Mouse (Mus musculus) hindbrain, embryonic 10.5 days (tissue): ENCODE results near the gene Pik3r1. TPM values are rescaled to one million over a fixed set of nuclear protein-coding genes. Genes with fewer than 3 reads are reported as not detected.
A peak's percentile ranks its signal among the peaks of the same experiment; 100 is the strongest.

Experiments used
- DNase-seq: peaks from one replicate; pipeline ENCODE4 v3.0.0-alpha.2; 2017; ENCODE audit warnings: low spot score
- H3K27ac ChIP-seq: fragments of 300-500 bp; sonication (generic); 2 replicates; pipeline ENCODE4 v1.5.1; 2016; ENCODE audit warnings: mild to moderate bottlenecking, moderate library complexity
- H3K27me3 ChIP-seq: fragments of 300-500 bp; sonication (generic); 2 replicates; pipeline ENCODE4 v1.6.1; 2016; ENCODE audit warnings: mild to moderate bottlenecking; ENCODE audit not compliant: poor library complexity, insufficient read depth, severe bottlenecking
- H3K36me3 ChIP-seq: fragments of 300-500 bp; sonication (generic); 2 replicates; pipeline ENCODE4 v1.6.1; 2016; ENCODE audit warnings: mild to moderate bottlenecking, moderate library complexity
- H3K4me1 ChIP-seq: fragments of 300-500 bp; sonication (generic); replicated peaks from 2 replicates; pipeline ENCODE4 v1.6.1; 2016; ENCODE audit warnings: mild to moderate bottlenecking
- H3K4me3 ChIP-seq: fragments of 300-500 bp; sonication (generic); 2 replicates; pipeline ENCODE4 v1.5.1; 2016; ENCODE audit warnings: mild to moderate bottlenecking, moderate library complexity
- H3K9me3 ChIP-seq: fragments of 300-500 bp; sonication (generic); 2 replicates; pipeline ENCODE4 v1.6.1; 2016; ENCODE audit warnings: mild to moderate bottlenecking, moderate library complexity
- WGBS: fragments of 180-500 bp; shearing (Covaris S2); methylation state at CpG from one replicate; pipeline ENCODE4 v1.1.7; 2016; 5-methylcytosine and 5-hydroxymethylcytosine counted together
- polyA plus RNA-seq: library from polyadenylated mRNA; unstranded; fragments of >200 nt; fragmentation: Nextera tagmentation; extraction: Ambion mirVana; gene quantifications from 2 replicates; pipeline ENCODE4 v1.2.1, GENCODE M21; 2016

Gene Pik3r1
- polyA plus RNA-seq, 1 experiment from 2014 or later, result 12.6 TPM

- Histone ChIP-seq H3K4me1 (no peaks in the 10 kb centered on the region), H3K4me3 (no peak overlapping the region), H3K36me3 (no peaks in the 10 kb centered on the region), H3K27me3 (no peaks in the 10 kb centered on the region), H3K9me3 (peaks cover 5% of the 10 kb centered on the region; the same call in 1 of the 2 replicates), H3K27ac (no peak overlapping the region)
- WGBS, result 53% methylated on average over 3 of the region's 3 CpGs
- peak; percentile 12 for DNase-seq
These were observed 99.2 kb downstream of the Pik3r1 start for GRCm38 (mm10) chr13:101668859-101669258.

- Histone ChIP-seq H3K4me1 (no peaks in the 10 kb centered on the region), H3K36me3 (no peaks in the 10 kb centered on the region), H3K27ac (no peak overlapping the region), H3K27me3 (no peaks in the 10 kb centered on the region), H3K4me3 (no peak overlapping the region), H3K9me3 (peaks cover 5% of the 10 kb centered on the region; the same call in 1 of the 2 replicates)
- DNase-seq, result no peak
- 78% methylated on average over 5 of the region's 5 CpGs for WGBS
These were observed 104.0 kb downstream of the Pik3r1 start for GRCm38 (mm10) chr13:101664010-101664409.

GRCm38 (mm10) chr13:101662900-101663299, 105.1 kb downstream of the Pik3r1 start:
- Histone ChIP-seq H3K4me1 (no peaks in the 10 kb centered on the region), H3K4me3 (no peak overlapping the region), H3K27ac (no peak overlapping the region), H3K36me3 (no peaks in the 10 kb centered on the region), H3K9me3 (peaks cover 1% of the 10 kb centered on the region; the same call in 1 of the 2 replicates), H3K27me3 (no peaks in the 10 kb centered on the region)
- WGBS, result 100% methylated on average over 1 of the region's 1 CpGs
- DNase-seq, result no peak

GRCm38 (mm10) chr13:101661567-101661966, 106.5 kb downstream of the Pik3r1 start:
- DNase-seq, result no peak
- H3K4me1 ChIP-seq, result no peaks in the 10 kb centered on the region
- H3K36me3 ChIP-seq, result no peaks in the 10 kb centered on the region
- no peak overlapping the region for H3K27ac ChIP-seq
- WGBS, result 87% methylated on average over 6 of the region's 6 CpGs
- no peaks in the 10 kb centered on the region for H3K27me3 ChIP-seq
- no peaks in the 10 kb centered on the region for H3K9me3 ChIP-seq
- no peak overlapping the region for H3K4me3 ChIP-seq

GRCm38 (mm10) chr13:101660187-101660586, 107.8 kb downstream of the Pik3r1 start:
- no peak overlapping the region for H3K4me3 ChIP-seq
- no peaks in the 10 kb centered on the region for H3K27me3 ChIP-seq
- H3K9me3 ChIP-seq, result no peaks in the 10 kb centered on the region
- 85% methylated on average over 2 of the region's 2 CpGs for WGBS
- no peaks in the 10 kb centered on the region for H3K36me3 ChIP-seq
- H3K4me1 ChIP-seq, result no peaks in the 10 kb centered on the region
- no peak for DNase-seq
- no peak overlapping the region for H3K27ac ChIP-seq

- 89% methylated on average over 2 of the region's 2 CpGs for WGBS
- H3K27ac ChIP-seq, result no peak overlapping the region
- no peaks in the 10 kb centered on the region for H3K36me3 ChIP-seq
- H3K27me3 ChIP-seq, result no peaks in the 10 kb centered on the region
- H3K4me1 ChIP-seq, result no peaks in the 10 kb centered on the region
- no peak overlapping the region for H3K4me3 ChIP-seq
- no peaks in the 10 kb centered on the region for H3K9me3 ChIP-seq
- DNase-seq, result no peak
These were observed 115.9 kb downstream of the Pik3r1 start for GRCm38 (mm10) chr13:101652131-101652530.

GRCm38 (mm10) chr13:101641632-101642031, 126.4 kb downstream of the Pik3r1 start:
- H3K36me3 ChIP-seq, result no peaks in the 10 kb centered on the region
- WGBS, result 89% methylated on average over 2 of the region's 2 CpGs
- no peak overlapping the region for H3K4me3 ChIP-seq
- H3K9me3 ChIP-seq, result 0 out of 2 replicates have a peak, but pooled peaks cover 2% of the 10 kb centered on the region
- H3K4me1 ChIP-seq, result no peaks in the 10 kb centered on the region
- no peak overlapping the region for H3K27ac ChIP-seq
- no peaks in the 10 kb centered on the region for H3K27me3 ChIP-seq
- no peak for DNase-seq

DNA sequence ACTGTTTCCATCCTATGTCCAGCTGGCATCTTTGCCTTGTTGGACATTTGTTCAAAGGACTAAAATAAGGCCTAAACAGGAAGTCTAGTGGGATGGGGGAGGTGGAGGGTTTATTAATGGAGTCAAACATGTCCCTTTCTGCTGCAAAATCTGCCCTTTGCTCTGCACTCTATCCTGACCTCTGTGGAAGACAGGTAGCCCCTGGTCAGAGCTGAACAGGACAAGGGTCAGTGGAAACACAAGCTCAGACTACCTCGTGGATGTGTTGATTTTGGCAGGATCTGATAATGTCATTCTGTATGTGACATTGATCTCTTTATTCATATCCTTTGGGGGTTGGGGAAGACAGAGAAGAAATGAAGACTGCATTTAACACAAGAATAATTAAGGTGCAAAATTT, 132.2 kb downstream of the Pik3r1 start:
- Histone ChIP-seq H3K4me3 (no peak overlapping the region), H3K36me3 (no peaks in the 10 kb centered on the region), H3K9me3 (no peaks in the 10 kb centered on the region), H3K27ac (no peak overlapping the region), H3K4me1 (peaks cover 7% of the 10 kb centered on the region), H3K27me3 (no peaks in the 10 kb centered on the region)
- DNase-seq, result no peak
- 49% methylated on average over 1 of the region's 1 CpGs for WGBS

DNA sequence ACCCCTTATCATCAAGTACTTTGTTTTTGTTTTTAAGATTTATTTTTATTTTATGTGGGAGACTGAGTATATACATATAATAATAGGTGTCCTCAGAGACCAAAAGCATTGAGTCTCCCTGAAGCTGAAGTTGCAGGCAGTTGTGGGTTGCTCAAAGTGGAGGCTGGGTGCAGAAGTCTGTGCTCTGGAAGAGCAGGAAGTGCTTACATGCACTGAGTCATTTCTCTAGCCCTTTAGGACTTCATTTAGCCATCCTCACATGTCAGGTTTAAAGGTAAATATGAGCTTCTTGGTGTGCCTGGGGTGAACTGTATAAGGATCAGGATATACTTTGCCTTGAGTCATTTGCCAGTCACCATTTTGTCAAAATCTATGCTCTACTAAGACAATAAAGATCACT, 133.6 kb downstream of the Pik3r1 start:
- H3K27ac ChIP-seq, result no peak overlapping the region
- no peak overlapping the region for H3K4me3 ChIP-seq
- peaks cover 7% of the 10 kb centered on the region for H3K4me1 ChIP-seq
- no peaks in the 10 kb centered on the region for H3K27me3 ChIP-seq
- H3K9me3 ChIP-seq, result no peaks in the 10 kb centered on the region
- no peaks in the 10 kb centered on the region for H3K36me3 ChIP-seq
- DNase-seq, result no peak

DNA sequence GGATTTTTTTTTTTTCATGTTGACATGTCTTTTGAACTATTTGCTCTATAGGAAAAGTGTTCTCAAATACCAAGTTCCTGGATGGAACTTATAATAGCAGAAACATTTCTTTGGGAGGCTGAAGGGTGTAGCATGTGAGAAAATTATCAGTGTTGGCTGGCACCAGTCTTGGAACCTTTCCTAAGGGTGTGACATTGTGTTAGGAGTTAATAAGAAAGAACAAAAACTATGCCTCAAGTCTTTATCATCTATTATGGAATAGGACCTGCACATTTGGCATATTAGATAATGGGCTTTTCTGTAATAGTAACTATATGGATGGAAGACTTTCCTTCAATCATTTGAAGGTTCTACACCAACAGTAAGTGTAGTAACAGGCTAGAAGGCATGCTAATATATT, 134.4 kb downstream of the Pik3r1 start:
- Histone ChIP-seq H3K4me1 (peaks cover 7% of the 10 kb centered on the region), H3K27ac (no peak overlapping the region), H3K36me3 (no peaks in the 10 kb centered on the region), H3K4me3 (no peak overlapping the region), H3K9me3 (no peaks in the 10 kb centered on the region), H3K27me3 (no peaks in the 10 kb centered on the region)
- DNase-seq, result no peak

- 79% methylated on average over 4 of the region's 4 CpGs for WGBS
- Histone ChIP-seq H3K9me3 (no peaks in the 10 kb centered on the region), H3K27ac (no peak overlapping the region), H3K27me3 (no peaks in the 10 kb centered on the region), H3K4me3 (no peak overlapping the region), H3K36me3 (no peaks in the 10 kb centered on the region), H3K4me1 (peaks cover 7% of the 10 kb centered on the region)
- no peak for DNase-seq
These were observed 135.2 kb downstream of the Pik3r1 start for GRCm38 (mm10) chr13:101632771-101633170.

DNA sequence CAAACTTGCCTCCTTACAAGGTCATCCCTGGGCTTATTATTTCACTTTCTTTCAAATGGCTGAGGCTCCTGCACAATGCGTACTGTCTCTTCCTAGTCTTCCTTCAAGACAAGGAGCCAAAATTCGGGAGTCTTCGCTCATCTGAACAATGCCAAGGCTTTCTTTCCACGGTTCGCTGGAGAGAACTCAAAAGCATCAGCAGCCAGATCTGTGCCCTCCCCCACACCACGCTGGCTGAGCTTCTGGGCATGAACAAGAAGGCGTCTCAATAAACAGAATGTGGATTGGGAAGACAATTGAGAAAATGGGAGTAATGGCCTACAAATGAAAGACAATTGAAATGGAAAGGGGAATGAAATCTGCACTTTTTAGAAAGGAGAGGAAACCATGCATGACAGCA, 136.5 kb downstream of the Pik3r1 start:
- Histone ChIP-seq H3K27me3 (no peaks in the 10 kb centered on the region), H3K27ac (0 out of 2 replicates have a peak overlapping the region, but pooled peaks have one; percentile 23), H3K9me3 (no peaks in the 10 kb centered on the region), H3K4me1 (peaks cover 7% of the 10 kb centered on the region), H3K4me3 (no peak overlapping the region), H3K36me3 (no peaks in the 10 kb centered on the region)
- 42% methylated on average over 7 of the region's 7 CpGs for WGBS
- no peak for DNase-seq
